Mouse (Mus musculus) kidney, adult 2 months (tissue): ENCODE measurements at regions not wholly inside any gene's neighbourhood (a gene's known extent, or its start where the extent isn't known, plus 50 kb on each side); places are given as distances from the start of the nearest gene placed in this dataset.

Source experiments
- DNase-seq: peaks from one replicate; pipeline ENCODE4 v3.0.0; 2021
- H3K27ac ChIP-seq: fragments of 200-500 bp; 2 replicates; pipeline ENCODE4 v1.5.1; 2012; ENCODE audit warnings: low read depth, low read length, control low read depth, inconsistent platforms; ENCODE audit not compliant: insufficient read depth
- H3K27me3 ChIP-seq: fragments of 200-500 bp; replicated peaks from 2 replicates; pipeline ENCODE4 v1.6.1; 2012; ENCODE audit warnings: mild to moderate bottlenecking, moderate library complexity, low read length, inconsistent platforms; ENCODE audit not compliant: control insufficient read depth, insufficient read depth
- H3K36me3 ChIP-seq: fragments of 200-500 bp; 2 replicates; pipeline ENCODE4 v1.6.1; 2012; ENCODE audit warnings: mild to moderate bottlenecking, moderate library complexity, low read length, inconsistent platforms; ENCODE audit not compliant: control insufficient read depth, insufficient read depth
- H3K4me1 ChIP-seq: fragments of 200-500 bp; 2 replicates; pipeline ENCODE4 v1.6.1; 2011; ENCODE audit warnings: low read length; ENCODE audit not compliant: control insufficient read depth, insufficient read depth
- H3K4me3 ChIP-seq: fragments of 200-500 bp; 2 replicates; pipeline ENCODE4 v1.5.1; 2011; ENCODE audit warnings: mild to moderate bottlenecking, low read depth, low read length, control low read depth; ENCODE audit not compliant: insufficient read depth
- CTCF ChIP-seq: fragments of 200-500 bp; conservative IDR thresholded peaks from 2 replicates; pipeline ENCODE4 v1.5.1; 2011; ENCODE audit warnings: low read depth, mild to moderate bottlenecking, control low read depth, low read length, moderate library complexity, mixed read lengths; ENCODE audit not compliant: insufficient read depth, insufficient read length
- POLR2A ChIP-seq: fragments of 200-500 bp; IDR thresholded peaks from one replicate; pipeline ENCODE4 v1.6.1; 2011; ENCODE audit warnings: low read depth, low read length, control low read depth
- WGBS: fragments of 180-500 bp; shearing (Covaris S2); methylation state at CpG from one replicate; pipeline ENCODE4 v1.1.7; 2018; 5-methylcytosine and 5-hydroxymethylcytosine counted together

GRCm38 (mm10) chr13:25666022-25666421, 395.7 kb upstream of the Nrsn1 start:
- Histone ChIP-seq H3K27ac (no peak overlapping the region), H3K4me3 (no peak overlapping the region), H3K27me3 (no peaks in the 10 kb centered on the region), H3K36me3 (no peaks in the 10 kb centered on the region), H3K4me1 (no peaks in the 10 kb centered on the region)
- TF ChIP-seq CTCF (no peak), POLR2A (no peak)
- no peak for DNase-seq
- WGBS, result 96% methylated on average over 3 of the region's 3 CpGs

- DNase-seq, result no peak
- no peak for TF ChIP-seq CTCF
- TF ChIP-seq POLR2A, result no peak
- H3K27me3 ChIP-seq, result no peaks in the 10 kb centered on the region
- WGBS, result 66% methylated on average over 2 of the region's 2 CpGs
- H3K4me1 ChIP-seq, result no peaks in the 10 kb centered on the region
- no peaks in the 10 kb centered on the region for H3K36me3 ChIP-seq
- no peak overlapping the region for H3K4me3 ChIP-seq
- no peak overlapping the region for H3K27ac ChIP-seq
Observed at GRCm38 (mm10) chr13:25664963-25665606, 394.8 kb upstream of the Nrsn1 start.

- Histone ChIP-seq H3K27ac (no peak overlapping the region), H3K4me3 (no peak overlapping the region), H3K4me1 (no peaks in the 10 kb centered on the region), H3K27me3 (no peaks in the 10 kb centered on the region), H3K36me3 (no peaks in the 10 kb centered on the region)
- DNase-seq, result no peak
- WGBS, result 92% methylated on average over 1 of the region's 1 CpGs
- TF ChIP-seq POLR2A (no peak), CTCF (no peak)
Observed at GRCm38 (mm10) chr13:25648430-25648786, 378.1 kb upstream of the Nrsn1 start.

- no peaks in the 10 kb centered on the region for H3K4me1 ChIP-seq
- DNase-seq, result no peak
- H3K27ac ChIP-seq, result no peak overlapping the region
- WGBS, result 62% methylated on average over 3 of the region's 3 CpGs
- H3K27me3 ChIP-seq, result no peaks in the 10 kb centered on the region
- no peak for TF ChIP-seq CTCF
- no peak for TF ChIP-seq POLR2A
- no peak overlapping the region for H3K4me3 ChIP-seq
- no peaks in the 10 kb centered on the region for H3K36me3 ChIP-seq
Observed at GRCm38 (mm10) chr13:25647711-25648429, 377.6 kb upstream of the Nrsn1 start.

GRCm38 (mm10) chr13:25639522-25640291, 369.4 kb upstream of the Nrsn1 start:
- H3K36me3 ChIP-seq, result no peaks in the 10 kb centered on the region
- no peaks in the 10 kb centered on the region; the same call in 1 of the 2 replicates for H3K4me1 ChIP-seq
- no peaks in the 10 kb centered on the region for H3K27me3 ChIP-seq
- H3K27ac ChIP-seq, result no peak overlapping the region
- DNase-seq, result peak; percentile 56
- 13% methylated on average over 6 of the region's 6 CpGs for WGBS
- TF ChIP-seq POLR2A, result no peak
- TF ChIP-seq CTCF, result no peak
- H3K4me3 ChIP-seq, result no peak overlapping the region

- Histone ChIP-seq H3K27ac (no peak overlapping the region), H3K4me3 (no peak overlapping the region), H3K36me3 (no peaks in the 10 kb centered on the region), H3K4me1 (no peaks in the 10 kb centered on the region), H3K27me3 (no peaks in the 10 kb centered on the region)
- TF ChIP-seq CTCF (no peak), POLR2A (no peak)
- 45% methylated on average over 4 of the region's 4 CpGs for WGBS
- peak; percentile 59 for DNase-seq
Observed at GRCm38 (mm10) chr13:25629466-25629865, 359.2 kb upstream of the Nrsn1 start.

GRCm38 (mm10) chr13:25617578-25617977, 347.3 kb upstream of the Nrsn1 start:
- DNase-seq, result no peak
- 50% methylated on average over 4 of the region's 4 CpGs for WGBS
- no peaks in the 10 kb centered on the region for H3K27me3 ChIP-seq

More at GRCm38 (mm10) chr13:25617578-25617977, 347.3 kb upstream of the Nrsn1 start:
- TF ChIP-seq POLR2A, result no peak
- no peak for TF ChIP-seq CTCF
- Histone ChIP-seq H3K27ac (no peak overlapping the region), H3K4me3 (no peak overlapping the region), H3K4me1 (no peaks in the 10 kb centered on the region), H3K36me3 (no peaks in the 10 kb centered on the region)
